Mouse (Mus musculus) neural tube, embryonic 14.5 days (tissue): ENCODE results near the gene Pappa2. TPM values are rescaled to one million over a fixed set of nuclear protein-coding genes. Genes with fewer than 3 reads are reported as not detected.

Experiments used
- ATAC-seq: fragments of 200-750 bp; cut with Nextera tagmentation; 2 replicates; pipeline ENCODE4 v1.8.0; 2017; ENCODE audit warnings: low read depth, mild to moderate bottlenecking, moderate TSS enrichment, moderate library complexity
- H3K27ac ChIP-seq: fragments of 300-500 bp; sonication (generic); 2 replicates; pipeline ENCODE4 v1.5.1; 2014; ENCODE audit warnings: low read depth, mild to moderate bottlenecking, control low read depth, low read length, moderate library complexity, mixed read lengths
- H3K27me3 ChIP-seq: fragments of 300-500 bp; sonication (generic); 2 replicates; pipeline ENCODE4 v1.6.1; 2014; ENCODE audit warnings: low read length; ENCODE audit not compliant: control insufficient read depth, insufficient read depth
- H3K36me3 ChIP-seq: fragments of 300-500 bp; sonication (generic); 2 replicates; pipeline ENCODE4 v1.6.1; 2014; ENCODE audit warnings: low read length, mixed read lengths; ENCODE audit not compliant: control insufficient read depth, insufficient read depth
- H3K4me1 ChIP-seq: fragments of 300-500 bp; sonication (generic); 2 replicates; pipeline ENCODE4 v1.6.1; 2014; ENCODE audit warnings: low read length; ENCODE audit not compliant: control insufficient read depth, insufficient read depth
- H3K4me2 ChIP-seq: fragments of 300-500 bp; sonication (generic); 2 replicates; pipeline ENCODE4 v1.6.1; 2014; ENCODE audit warnings: mild to moderate bottlenecking, low read depth, low read length, control low read depth
- H3K4me3 ChIP-seq: fragments of 300-500 bp; sonication (generic); 2 replicates; pipeline ENCODE4 v1.5.1; 2014; ENCODE audit warnings: low read depth, low read length, control low read depth, mixed read lengths
- H3K9ac ChIP-seq: fragments of 300-500 bp; sonication (generic); replicated peaks from 2 replicates; pipeline ENCODE4 v1.6.1; 2014; ENCODE audit warnings: low read depth, mild to moderate bottlenecking, control low read depth, low read length, mixed read lengths
- H3K9me3 ChIP-seq: fragments of 300-500 bp; sonication (generic); 2 replicates; pipeline ENCODE4 v1.6.1; 2016; ENCODE audit warnings: low read length; ENCODE audit not compliant: control insufficient read depth
- WGBS: fragments of 180-500 bp; shearing (Covaris S2); extraction: QIAGEN DNeasy Blood & Tissue Kit; methylation state at CpG from one replicate; pipeline ENCODE4 v1.1.7; 2014; 5-methylcytosine and 5-hydroxymethylcytosine counted together
- polyA plus RNA-seq: library from polyadenylated mRNA; unstranded; fragments of >200 nt; fragmentation: Nextera tagmentation; extraction: Ambion mirVana; gene quantifications from 2 replicates; pipeline ENCODE4 v1.2.1, GENCODE M21; 2014

Gene Pappa2
- 1.3 and 1.8 TPM in 2 replicates for polyA plus RNA-seq

- H3K4me2 ChIP-seq = no peak within 1 kb of the TSS
- H3K36me3 ChIP-seq = no peaks in the 10 kb centered on the region
- ATAC-seq = no peak
- H3K9ac ChIP-seq = no peak within 1 kb of the TSS
- no peak within 1 kb of the TSS for H3K27ac ChIP-seq
- no peak within 1 kb of the TSS for H3K4me3 ChIP-seq
- H3K9me3 ChIP-seq = no peaks in the 10 kb centered on the region
- H3K4me1 ChIP-seq = no peaks in the 10 kb centered on the region
- no peaks in the 10 kb centered on the region for H3K27me3 ChIP-seq
- WGBS = 46% methylated on average over 1 of the region's 1 CpGs
These were observed at the start of gene Pappa2 for GRCm38 (mm10) chr1:158980390-158980789. TSS of gene Pappa2 (minus strand) at chr1:158980490.

- Histone ChIP-seq H3K27me3 (no peaks in the 10 kb centered on the region), H3K4me3 (no peak overlapping the region), H3K9me3 (no peaks in the 10 kb centered on the region), H3K27ac (no peak overlapping the region), H3K36me3 (no peaks in the 10 kb centered on the region), H3K4me1 (no peaks in the 10 kb centered on the region), H3K9ac (no peak overlapping the region), H3K4me2 (no peak overlapping the region)
- WGBS = 86% methylated on average over 2 of the region's 2 CpGs
- ATAC-seq = no peak
These were observed 48.8 kb upstream of the Pappa2 start for GRCm38 (mm10) chr1:159029106-159029505.

- H3K4me2 ChIP-seq = no peak overlapping the region
- H3K9me3 ChIP-seq = no peaks in the 10 kb centered on the region
- H3K4me1 ChIP-seq = no peaks in the 10 kb centered on the region
- H3K9ac ChIP-seq = no peak overlapping the region
- H3K27me3 ChIP-seq = no peaks in the 10 kb centered on the region
- H3K4me3 ChIP-seq = no peak overlapping the region
- peak; percentile 70; the same call in 1 of the 2 replicates for ATAC-seq
- WGBS = 30% methylated on average over 5 of the region's 5 CpGs
- no peaks in the 10 kb centered on the region for H3K36me3 ChIP-seq
- H3K27ac ChIP-seq = peak overlapping the region; percentile 28; the same call in 1 of the 2 replicates
These were observed 34.8 kb upstream of the Pappa2 start for GRCm38 (mm10) chr1:159014940-159015660.

GRCm38 (mm10) chr1:158987042-158987441 is 6.8 kb upstream of the Pappa2 start:
- no peak overlapping the region for H3K9ac ChIP-seq
- WGBS = 91% methylated on average over 3 of the region's 3 CpGs
- ATAC-seq = no peak

GRCm38 (mm10) chr1:158962340-158962739 is 17.9 kb downstream of the Pappa2 start:
- no peak overlapping the region for H3K27ac ChIP-seq
- H3K36me3 ChIP-seq = no peaks in the 10 kb centered on the region
- 75% methylated on average over 5 of the region's 5 CpGs for WGBS
- H3K27me3 ChIP-seq = no peaks in the 10 kb centered on the region
- 0 out of 2 replicates have a peak, but pooled peaks cover 3% of the 10 kb centered on the region for H3K4me1 ChIP-seq
- no peak overlapping the region for H3K4me2 ChIP-seq
- no peak for ATAC-seq
- no peak overlapping the region for H3K9ac ChIP-seq
- H3K4me3 ChIP-seq = no peak overlapping the region
- H3K9me3 ChIP-seq = no peaks in the 10 kb centered on the region

More at GRCm38 (mm10) chr1:158987042-158987441, 6.8 kb upstream of the Pappa2 start:
- H3K27ac ChIP-seq = no peak overlapping the region
- H3K4me1 ChIP-seq = no peaks in the 10 kb centered on the region
- no peaks in the 10 kb centered on the region for H3K9me3 ChIP-seq
- no peak overlapping the region for H3K4me3 ChIP-seq
- H3K4me2 ChIP-seq = no peak overlapping the region
- no peaks in the 10 kb centered on the region for H3K27me3 ChIP-seq
- no peaks in the 10 kb centered on the region for H3K36me3 ChIP-seq

- Histone ChIP-seq H3K27ac (no peak overlapping the region), H3K9ac (no peak overlapping the region), H3K4me2 (peak overlapping the region; percentile 14; the same call in 1 of the 2 replicates), H3K36me3 (no peaks in the 10 kb centered on the region), H3K9me3 (no peaks in the 10 kb centered on the region), H3K4me3 (no peak overlapping the region), H3K4me1 (0 out of 2 replicates have a peak, but pooled peaks cover 3% of the 10 kb centered on the region), H3K27me3 (no peaks in the 10 kb centered on the region)
- WGBS = 41% methylated on average over 4 of the region's 4 CpGs
- ATAC-seq = no peak
These were observed 19.3 kb downstream of the Pappa2 start for GRCm38 (mm10) chr1:158960984-158961383.

- H3K27me3 ChIP-seq = no peaks in the 10 kb centered on the region
- H3K4me3 ChIP-seq = no peak overlapping the region
- ATAC-seq = peak; percentile 69; the same call in 1 of the 2 replicates
- no peak overlapping the region for H3K9ac ChIP-seq
- H3K36me3 ChIP-seq = no peaks in the 10 kb centered on the region
- no peak overlapping the region for H3K27ac ChIP-seq
- 0 out of 2 replicates have a peak, but pooled peaks cover 3% of the 10 kb centered on the region for H3K4me1 ChIP-seq
- no peaks in the 10 kb centered on the region for H3K9me3 ChIP-seq
- H3K4me2 ChIP-seq = peak overlapping the region; percentile 14
- WGBS = 26% methylated on average over 8 of the region's 8 CpGs
These were observed 19.7 kb downstream of the Pappa2 start for GRCm38 (mm10) chr1:158960549-158960948.

GRCm38 (mm10) chr1:158956361-158956760 is 23.9 kb downstream of the Pappa2 start:
- Histone ChIP-seq H3K27ac (no peak overlapping the region), H3K27me3 (no peaks in the 10 kb centered on the region), H3K9me3 (no peaks in the 10 kb centered on the region), H3K9ac (no peak overlapping the region), H3K4me1 (0 out of 2 replicates have a peak, but pooled peaks cover 3% of the 10 kb centered on the region), H3K4me2 (no peak overlapping the region), H3K36me3 (no peaks in the 10 kb centered on the region), H3K4me3 (no peak overlapping the region)
- ATAC-seq = no peak
- WGBS = 92% methylated on average over 7 of the region's 7 CpGs

GRCm38 (mm10) chr1:158954785-158955184 is 25.5 kb downstream of the Pappa2 start:
- H3K9ac ChIP-seq = no peak overlapping the region

More at GRCm38 (mm10) chr1:158954785-158955184, 25.5 kb downstream of the Pappa2 start:
- Histone ChIP-seq H3K27me3 (no peaks in the 10 kb centered on the region), H3K27ac (no peak overlapping the region), H3K4me3 (no peak overlapping the region), H3K9me3 (no peaks in the 10 kb centered on the region), H3K4me1 (no peaks in the 10 kb centered on the region), H3K36me3 (no peaks in the 10 kb centered on the region), H3K4me2 (no peak overlapping the region)
- no peak for ATAC-seq
- 70% methylated on average over 6 of the region's 6 CpGs for WGBS
